In genomic region chr14:60273346-60273745, GRCm38 (mm10) we compare ENCODE assay signal across 22 mouse cellular contexts. TPM values are rescaled to one million over a fixed set of nuclear protein-coding genes. Genes with fewer than 3 reads are reported as not detected.
DNase-seq lines count a peak whose midpoint lies in the region; ATAC-seq and TF ChIP-seq lines count a peak whose summit lies in the region.
"Had no signal": no experiment of that assay in that cellular context is flagged by ENCODE, and none has a peak within 500 bp of the region (broad histone marks: within the 10 kb centered on the region; RNA-seq: fewer than 3 reads in every experiment).

No protein-coding gene starts in this region.

- ATAC-seq in hindbrain, postnatal 0 days: no peak
- no peak for ATAC-seq in hindbrain, embryonic 13.5 days (ENCODE audit: low FRiP score)
- no peak for ATAC-seq in midbrain, embryonic 15.5 days (replicated peaks)
- ATAC-seq in granulocyte monocyte progenitor cell, adult 5-6 weeks (replicated peaks; ENCODE audit: poor library complexity, severe bottlenecking): peak; percentile 34
- no peak for ATAC-seq in stomach, postnatal 0 days (ENCODE audit: low FRiP score, low TSS enrichment)
- ATAC-seq: midbrain, embryonic 16.5 days had no signal

- no peak overlapping the region for H3K4me3 ChIP-seq in hindbrain, postnatal 0 days (ENCODE audit: low read length)
- no peak overlapping the region for H3K4me3 ChIP-seq in hindbrain, embryonic 13.5 days
- no peak overlapping the region for H3K4me3 ChIP-seq in midbrain, embryonic 15.5 days
- H3K4me3 ChIP-seq in midbrain, embryonic 10.5 days: no peak overlapping the region
- H3K4me3 ChIP-seq in stomach, postnatal 0 days (ENCODE audit: low read depth, low read length): no peak overlapping the region
- H3K4me3 ChIP-seq: forebrain, embryonic 12.5 days had no signal

- 0 out of 2 replicates have a peak overlapping the region, but pooled peaks have one; percentile 41 for H3K27ac ChIP-seq in hindbrain, postnatal 0 days
- H3K27ac ChIP-seq in hindbrain, embryonic 13.5 days: no peak overlapping the region
- peak overlapping the region; percentile 29; the same call in 1 of the 2 replicates for H3K27ac ChIP-seq in midbrain, embryonic 15.5 days
- H3K27ac ChIP-seq in midbrain, embryonic 10.5 days (replicated peaks): no peak overlapping the region
- H3K27ac ChIP-seq in stomach, postnatal 0 days (replicated peaks): peak overlapping the region; percentile 40; the same call in 1 of the 2 replicates
- H3K27ac ChIP-seq: forebrain, embryonic 12.5 days had no signal

- no peaks in the 10 kb centered on the region for H3K4me1 ChIP-seq in hindbrain, postnatal 0 days (ENCODE audit: insufficient read depth, low read length)
- H3K4me1 ChIP-seq in hindbrain, embryonic 13.5 days (replicated peaks): peaks cover 5% of the 10 kb centered on the region; the same call in 1 of the 2 replicates
- no peaks in the 10 kb centered on the region for H3K4me1 ChIP-seq in midbrain, embryonic 15.5 days
- no peaks in the 10 kb centered on the region for H3K4me1 ChIP-seq in midbrain, embryonic 10.5 days
- H3K4me1 ChIP-seq in stomach, postnatal 0 days (replicated peaks; ENCODE audit: control insufficient read depth, insufficient read depth): no peaks in the 10 kb centered on the region
- H3K4me1 ChIP-seq: forebrain, embryonic 12.5 days had no signal

- no peak for TF ChIP-seq CTCF in hindbrain, postnatal 0 days (IDR thresholded peaks at IDR 0.05; ENCODE audit: low read depth)
- TF ChIP-seq CTCF in stomach, postnatal 0 days (IDR thresholded peaks at IDR 0.05; ENCODE audit: low read depth): no peak

- no peaks in the 10 kb centered on the region for H3K27me3 ChIP-seq in hindbrain, postnatal 0 days (ENCODE audit: insufficient read depth, low read length)
- H3K27me3 ChIP-seq in hindbrain, embryonic 13.5 days: no peaks in the 10 kb centered on the region
- H3K27me3 ChIP-seq in midbrain, embryonic 15.5 days (replicated peaks): no peaks in the 10 kb centered on the region
- no peaks in the 10 kb centered on the region for H3K27me3 ChIP-seq in midbrain, embryonic 10.5 days (ENCODE audit: low read depth, poor library complexity, severe bottlenecking)
- H3K27me3 ChIP-seq in stomach, postnatal 0 days (ENCODE audit: control insufficient read depth, insufficient read depth, low read length): no peaks in the 10 kb centered on the region
- H3K27me3 ChIP-seq: forebrain, embryonic 12.5 days had no signal

- DNase-seq in hindbrain, postnatal 0 days (ENCODE audit: low spot score): no peak
- no peak for DNase-seq in midbrain, embryonic 10.5 days (ENCODE audit: low spot score)
- no peak for DNase-seq in stomach, postnatal 0 days (ENCODE audit: low spot score)
- no peak for DNase-seq in ovary, postnatal 14 days (ENCODE audit: low spot score)
- DNase-seq: adrenal gland, postnatal 10 days; embryo, embryonic 11 days; kidney, adult 8-10 months; lung, embryonic 14.5 days; right cerebral cortex, postnatal 25 days; thymus, adult 2 months had no signal

- no peak overlapping the region for H3K4me2 ChIP-seq in hindbrain, postnatal 0 days (ENCODE audit: low read depth, low read length)
- H3K4me2 ChIP-seq in hindbrain, embryonic 13.5 days: no peak overlapping the region
- no peak overlapping the region for H3K4me2 ChIP-seq in midbrain, embryonic 15.5 days
- H3K4me2 ChIP-seq in stomach, postnatal 0 days (replicated peaks; ENCODE audit: low read depth): no peak overlapping the region
- H3K4me2 ChIP-seq: forebrain, embryonic 12.5 days; lung, embryonic 14.5 days had no signal

- no peak for TF ChIP-seq EP300 in stomach, postnatal 0 days (optimal IDR thresholded peaks at IDR 0.05)

- H3K9me3 ChIP-seq in hindbrain, postnatal 0 days (ENCODE audit: low read length): no peaks in the 10 kb centered on the region
- no peaks in the 10 kb centered on the region for H3K9me3 ChIP-seq in hindbrain, embryonic 13.5 days
- H3K9me3 ChIP-seq in midbrain, embryonic 15.5 days: no peaks in the 10 kb centered on the region
- no peaks in the 10 kb centered on the region for H3K9me3 ChIP-seq in midbrain, embryonic 10.5 days (replicated peaks)
- no peaks in the 10 kb centered on the region for H3K9me3 ChIP-seq in stomach, postnatal 0 days (ENCODE audit: control insufficient read depth, low read length)
- H3K9me3 ChIP-seq: forebrain, embryonic 12.5 days had no signal

- 81% methylated on average over 6 of the region's 6 CpGs for WGBS in hindbrain, postnatal 0 days
- 79% methylated on average over 6 of the region's 6 CpGs for WGBS in hindbrain, embryonic 13.5 days
- 87% methylated on average over 6 of the region's 6 CpGs for WGBS in midbrain, embryonic 15.5 days
- WGBS in midbrain, embryonic 10.5 days: 83% methylated on average over 6 of the region's 6 CpGs
- 71% methylated on average over 6 of the region's 6 CpGs for WGBS in stomach, postnatal 0 days

- H3K9ac ChIP-seq in hindbrain, postnatal 0 days (replicated peaks; ENCODE audit: low read length): no peak overlapping the region
- no peak overlapping the region for H3K9ac ChIP-seq in hindbrain, embryonic 13.5 days
- no peak overlapping the region for H3K9ac ChIP-seq in midbrain, embryonic 15.5 days
- no peak overlapping the region for H3K9ac ChIP-seq in stomach, postnatal 0 days (ENCODE audit: low read length)
- H3K9ac ChIP-seq: forebrain, embryonic 12.5 days; lung, embryonic 14.5 days had no signal

- no peaks in the 10 kb centered on the region for H3K36me3 ChIP-seq in hindbrain, postnatal 0 days (ENCODE audit: insufficient read depth, low read length)
- no peaks in the 10 kb centered on the region for H3K36me3 ChIP-seq in hindbrain, embryonic 13.5 days
- no peaks in the 10 kb centered on the region for H3K36me3 ChIP-seq in midbrain, embryonic 15.5 days (replicated peaks)
- no peaks in the 10 kb centered on the region for H3K36me3 ChIP-seq in midbrain, embryonic 10.5 days
- no peaks in the 10 kb centered on the region; the same call in 1 of the 2 replicates for H3K36me3 ChIP-seq in stomach, postnatal 0 days (ENCODE audit: control insufficient read depth, insufficient read depth, low read length)
- H3K36me3 ChIP-seq: forebrain, embryonic 12.5 days had no signal

RNA-seq across cellular contexts. Expression of gene Mtmr6, which starts 8.3 kb away (rescaled TPM):
- total RNA-seq in hindbrain, postnatal 0 days (2014; rRNA removed): 28.5 and 36.7 TPM in 2 replicates
- 51.6 and 55.5 TPM in 2 replicates for polyA plus RNA-seq in hindbrain, postnatal 0 days (2015; fragmentation: Nextera tagmentation; extraction: Ambion mirVana)
- 62.9 and 63.7 TPM in 2 replicates for polyA plus RNA-seq in hindbrain, embryonic 13.5 days (2015; fragmentation: Nextera tagmentation; extraction: Ambion mirVana)
- polyA plus RNA-seq in midbrain, embryonic 15.5 days (2015; fragmentation: Nextera tagmentation; extraction: Ambion mirVana): 55.3 and 58.6 TPM in 2 replicates
- polyA plus RNA-seq in midbrain, embryonic 10.5 days (2016; fragmentation: Nextera tagmentation; extraction: Ambion mirVana): 29.9 and 42.0 TPM in 2 replicates
- 32.9 and 36.1 TPM in 2 replicates for total RNA-seq in granulocyte monocyte progenitor cell, adult 5-6 weeks (2014; fragmentation: Nextera tagmentation)
- total RNA-seq in granulocyte monocyte progenitor cell, adult 5-6 weeks (2017): 69.7 and 70.7 TPM in 2 replicates
- 31.4 and 31.6 TPM in 2 replicates for polyA plus RNA-seq in stomach, postnatal 0 days (2015; fragmentation: Nextera tagmentation; extraction: Ambion mirVana)

RNA-seq across cellular contexts. Expression of gene Gm49336, which starts 22.0 kb away (rescaled TPM):
- 78.3 and 85.9 TPM in 2 replicates for total RNA-seq in hindbrain, postnatal 0 days (2014; rRNA removed)
- polyA plus RNA-seq in hindbrain, postnatal 0 days (2015; fragmentation: Nextera tagmentation; extraction: Ambion mirVana): 32.0 and 33.1 TPM in 2 replicates
- polyA plus RNA-seq in hindbrain, embryonic 13.5 days (2015; fragmentation: Nextera tagmentation; extraction: Ambion mirVana): 51.7 and 52.1 TPM in 2 replicates
- polyA plus RNA-seq in midbrain, embryonic 15.5 days (2015; fragmentation: Nextera tagmentation; extraction: Ambion mirVana): 48.3 and 51.1 TPM in 2 replicates
- 61.0 and 62.6 TPM in 2 replicates for polyA plus RNA-seq in midbrain, embryonic 10.5 days (2016; fragmentation: Nextera tagmentation; extraction: Ambion mirVana)
- total RNA-seq in granulocyte monocyte progenitor cell, adult 5-6 weeks (2014; fragmentation: Nextera tagmentation): 65.9 and 67.1 TPM in 2 replicates
- total RNA-seq in granulocyte monocyte progenitor cell, adult 5-6 weeks (2017): 96.8 and 138 TPM in 2 replicates
- 25.8 and 25.9 TPM in 2 replicates for polyA plus RNA-seq in stomach, postnatal 0 days (2015; fragmentation: Nextera tagmentation; extraction: Ambion mirVana)

RNA-seq across cellular contexts. Expression of gene Nupl1, which starts 22.1 kb away (rescaled TPM):
- 0.99 TPM in 1 of 2 replicates, not detected in the other for total RNA-seq in hindbrain, postnatal 0 days (2014; rRNA removed)
- 0.16 TPM in 1 of 2 replicates, not detected in the other for polyA plus RNA-seq in hindbrain, postnatal 0 days (2015; fragmentation: Nextera tagmentation; extraction: Ambion mirVana)
- polyA plus RNA-seq in hindbrain, embryonic 13.5 days (2015; fragmentation: Nextera tagmentation; extraction: Ambion mirVana): 0.08 and 0.10 TPM in 2 replicates
- polyA plus RNA-seq in midbrain, embryonic 15.5 days (2015; fragmentation: Nextera tagmentation; extraction: Ambion mirVana): 0.09 and 0.12 TPM in 2 replicates
- polyA plus RNA-seq in midbrain, embryonic 10.5 days (2016; fragmentation: Nextera tagmentation; extraction: Ambion mirVana): 0.09 TPM in 1 of 2 replicates, not detected in the other
- total RNA-seq in granulocyte monocyte progenitor cell, adult 5-6 weeks (2014; fragmentation: Nextera tagmentation): not detected in 2 replicates
- not detected in 2 replicates for total RNA-seq in granulocyte monocyte progenitor cell, adult 5-6 weeks (2017)
- 0.06 and 0.13 TPM in 2 replicates for polyA plus RNA-seq in stomach, postnatal 0 days (2015; fragmentation: Nextera tagmentation; extraction: Ambion mirVana)
- total RNA-seq: adrenal gland, postnatal 10 days; gastrocnemius, postnatal 4 days; hematopoietic stem cell, adult 5-6 weeks had no signal
- polyA plus RNA-seq: cerebellum, adult 2 months; heart, embryonic 14.5 days; limb, embryonic 14.5 days; lung, embryonic 14.5 days; neural tube, embryonic 11.5 days; thymus, adult 2 months; urinary bladder, adult 2 months had no signal

Comparison
In these comparisons a context has a peak if more than half of its experiments do, and no peak if none do; other contexts are left out.
1. H3K27ac ChIP-seq: peak in hindbrain, postnatal 0 days (single experiment), midbrain, embryonic 15.5 days (single experiment) and stomach, postnatal 0 days (single experiment); none in hindbrain, embryonic 13.5 days (single experiment) and midbrain, embryonic 10.5 days (single experiment).